Mouse (Mus musculus) ES-E14 (cell line): Measurements from ENCODE around the gene Rbm39.

ENCODE experiments used
- CHD2 ChIP-seq: IDR thresholded peaks from 2 replicates; pipeline ENCODE4 v1.6.1; 2014; ENCODE audit warnings: mild to moderate bottlenecking, low read depth, low read length, inconsistent platforms
- ZC3H11A ChIP-seq: IDR thresholded peaks from 2 replicates; pipeline ENCODE4 v1.6.1; 2012; ENCODE audit warnings: low read depth, mild to moderate bottlenecking, inconsistent platforms, low read length, borderline replicate concordance

DNA sequence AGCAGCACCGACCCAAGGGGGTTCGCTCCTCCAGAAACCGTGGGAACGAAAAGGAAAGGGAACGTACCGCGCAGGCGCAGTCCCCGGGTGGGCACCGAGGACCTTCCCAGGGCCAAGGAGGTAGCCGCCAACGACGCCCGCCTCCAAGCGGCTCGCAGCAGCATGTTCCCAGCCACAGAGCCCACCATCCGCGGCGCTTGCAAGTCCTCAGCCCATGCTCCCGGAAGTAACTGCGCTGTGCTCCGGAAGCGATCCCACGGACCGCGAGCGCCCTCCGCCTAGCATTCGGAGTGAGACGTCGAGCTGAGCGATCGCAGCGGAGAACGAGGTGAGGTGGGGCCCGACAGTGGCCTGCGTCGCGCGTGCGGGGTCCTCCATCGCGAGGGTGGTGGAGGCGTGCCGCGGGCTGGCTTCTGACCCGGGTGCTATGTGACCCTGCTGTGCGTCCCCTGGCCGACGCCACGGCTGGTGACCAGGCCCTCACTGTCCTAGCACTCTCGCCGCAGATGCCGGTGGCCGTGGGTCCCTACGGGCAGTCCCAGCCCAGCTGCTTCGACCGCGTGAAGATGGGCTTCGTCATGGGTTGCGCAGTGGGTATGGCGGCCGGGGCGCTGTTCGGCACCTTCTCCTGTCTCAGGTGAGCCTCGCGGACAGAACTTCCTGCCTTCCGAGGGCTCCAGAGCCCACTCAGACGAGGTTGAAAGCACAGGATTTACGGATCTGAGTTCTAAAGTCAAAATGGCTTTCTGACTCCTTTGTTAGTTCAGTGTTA lies 35.9 kb downstream of the Rbm39 start, which contains the start of the genes Romo1 and Nfs1:
- TF ChIP-seq CHD2 (0 out of 2 replicates have a peak, but pooled peaks have one; percentile 35), ZC3H11A (no peak)
